Mouse (Mus musculus) layer of hippocampus, postnatal 36 days (tissue): ENCODE measurements around the gene Polr3gl. TPM values are rescaled to one million over a fixed set of nuclear protein-coding genes. Genes with fewer than 3 reads are reported as not detected.

Source experiments
- total RNA-seq, 2 experiments: library from RNA; stranded (reverse); gene quantifications; 2 replicates each; pipeline ENCODE4 v1.2.3; 2021

The Polr3gl gene
- total RNA-seq, 2 experiments from 2014 or later: 32.4 to 34.2 TPM

Other genes with a start within 250 kb of the Polr3gl start
- not detected for gene BC107364, start 141.9 kb downstream of the Polr3gl start, total RNA-seq
- gene Hfe2, start 69.0 kb downstream of the Polr3gl start, total RNA-seq: under 1 TPM in 1 of 2 experiments, not detected in 1; 0.25 TPM
- 10 to 100 TPM; 20.7 to 32.2 TPM for gene Txnip, start 36.2 kb downstream of the Polr3gl start, total RNA-seq
- gene Gm16253, start 17.2 kb downstream of the Polr3gl start, total RNA-seq: not detected
- gene Ankrd34a, start 2.5 kb upstream of the Polr3gl start, total RNA-seq: 10 to 100 TPM; 49.9 to 51.5 TPM
- 10 to 100 TPM; 29.9 to 30.5 TPM for gene Lix1l, start 7.0 kb upstream of the Polr3gl start, total RNA-seq
- gene Rbm8a, start 35.8 kb upstream of the Polr3gl start, total RNA-seq: 10 to 100 TPM; 50.8 to 58.4 TPM
- gene Pex11b, start 41.2 kb upstream of the Polr3gl start, total RNA-seq: 10 to 100 TPM; 55.7 to 56.7 TPM
- under 1 TPM; 0.77 to 0.91 TPM for gene Gm42957, start 41.3 kb upstream of the Polr3gl start, total RNA-seq
- gene Itga10, start 51.4 kb upstream of the Polr3gl start, total RNA-seq: 1 to 10 TPM; 2.4 to 3.4 TPM
- 1 to 10 TPM; 4.3 to 5.1 TPM for gene Ankrd35, start 76.0 kb upstream of the Polr3gl start, total RNA-seq
- 10 to 100 TPM; 26.1 to 27.5 TPM for gene Pias3, start 102.2 kb upstream of the Polr3gl start, total RNA-seq
- 10 to 100 TPM; 10.8 to 15.2 TPM for gene Nudt17, start 114.4 kb upstream of the Polr3gl start, total RNA-seq
- 10 to 100 TPM; 22.0 to 24.1 TPM for gene Polr3c, start 133.4 kb upstream of the Polr3gl start, total RNA-seq
- gene Rnf115, start 133.5 kb upstream of the Polr3gl start, total RNA-seq: 10 to 100 TPM; 54.1 to 60.0 TPM
- gene Pdzk1, start 235.1 kb upstream of the Polr3gl start, total RNA-seq: under 1 TPM in 1 of 2 experiments, not detected in 1; 0.15 TPM
- not detected for gene Cd160, start 235.2 kb upstream of the Polr3gl start, total RNA-seq